Mouse (Mus musculus) neural tube, embryonic 14.5 days (tissue): Measurements from ENCODE around the gene Itpr3. TPM values are rescaled to one million over a fixed set of nuclear protein-coding genes. Genes with fewer than 3 reads are reported as not detected.
A peak's percentile ranks its signal among the peaks of the same experiment; 100 is the strongest.

Experiments
- ATAC-seq: fragments of 200-750 bp; cut with Nextera tagmentation; 2 replicates; pipeline ENCODE4 v1.8.0; 2017; ENCODE audit warnings: low read depth, mild to moderate bottlenecking, moderate TSS enrichment, moderate library complexity
- H3K27ac ChIP-seq: fragments of 300-500 bp; sonication (generic); 2 replicates; pipeline ENCODE4 v1.5.1; 2014; ENCODE audit warnings: low read depth, mild to moderate bottlenecking, control low read depth, low read length, moderate library complexity, mixed read lengths
- H3K27me3 ChIP-seq: fragments of 300-500 bp; sonication (generic); 2 replicates; pipeline ENCODE4 v1.6.1; 2014; ENCODE audit warnings: low read length; ENCODE audit not compliant: control insufficient read depth, insufficient read depth
- H3K36me3 ChIP-seq: fragments of 300-500 bp; sonication (generic); 2 replicates; pipeline ENCODE4 v1.6.1; 2014; ENCODE audit warnings: low read length, mixed read lengths; ENCODE audit not compliant: control insufficient read depth, insufficient read depth
- H3K4me1 ChIP-seq: fragments of 300-500 bp; sonication (generic); 2 replicates; pipeline ENCODE4 v1.6.1; 2014; ENCODE audit warnings: low read length; ENCODE audit not compliant: control insufficient read depth, insufficient read depth
- H3K4me2 ChIP-seq: fragments of 300-500 bp; sonication (generic); 2 replicates; pipeline ENCODE4 v1.6.1; 2014; ENCODE audit warnings: mild to moderate bottlenecking, low read depth, low read length, control low read depth
- H3K4me3 ChIP-seq: fragments of 300-500 bp; sonication (generic); 2 replicates; pipeline ENCODE4 v1.5.1; 2014; ENCODE audit warnings: low read depth, low read length, control low read depth, mixed read lengths
- H3K9ac ChIP-seq: fragments of 300-500 bp; sonication (generic); replicated peaks from 2 replicates; pipeline ENCODE4 v1.6.1; 2014; ENCODE audit warnings: low read depth, mild to moderate bottlenecking, control low read depth, low read length, mixed read lengths
- H3K9me3 ChIP-seq: fragments of 300-500 bp; sonication (generic); 2 replicates; pipeline ENCODE4 v1.6.1; 2016; ENCODE audit warnings: low read length; ENCODE audit not compliant: control insufficient read depth
- WGBS: fragments of 180-500 bp; shearing (Covaris S2); extraction: QIAGEN DNeasy Blood & Tissue Kit; methylation state at CpG from one replicate; pipeline ENCODE4 v1.1.7; 2014; 5-methylcytosine and 5-hydroxymethylcytosine counted together
- polyA plus RNA-seq: library from polyadenylated mRNA; unstranded; fragments of >200 nt; fragmentation: Nextera tagmentation; extraction: Ambion mirVana; gene quantifications from 2 replicates; pipeline ENCODE4 v1.2.1, GENCODE M21; 2014

The Itpr3 gene
- polyA plus RNA-seq, 1 experiment from 2014 or later = 0.50 TPM

DNA sequence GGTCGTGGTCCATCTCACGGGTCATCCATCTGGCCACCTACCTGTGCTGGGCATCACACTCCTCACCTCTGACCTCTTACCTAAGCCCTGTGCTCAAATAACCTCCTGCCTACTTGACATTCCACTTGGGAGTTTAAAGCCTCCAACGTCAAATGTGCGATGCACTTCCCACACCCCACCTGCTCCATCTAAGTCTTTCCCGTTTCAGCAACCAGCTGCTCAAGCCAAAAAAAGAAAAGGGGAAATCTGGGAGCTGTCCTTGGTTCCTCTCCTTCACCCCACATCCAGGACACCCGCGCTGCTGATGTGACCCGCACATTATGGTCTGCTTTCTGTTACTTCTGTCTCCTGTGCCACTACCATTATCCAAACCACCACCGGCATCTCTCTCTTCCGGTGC lies 75.1 kb downstream of the Itpr3 start:
- H3K4me2 ChIP-seq = no peak overlapping the region
- H3K4me1 ChIP-seq = peaks cover 28% of the 10 kb centered on the region

DNA sequence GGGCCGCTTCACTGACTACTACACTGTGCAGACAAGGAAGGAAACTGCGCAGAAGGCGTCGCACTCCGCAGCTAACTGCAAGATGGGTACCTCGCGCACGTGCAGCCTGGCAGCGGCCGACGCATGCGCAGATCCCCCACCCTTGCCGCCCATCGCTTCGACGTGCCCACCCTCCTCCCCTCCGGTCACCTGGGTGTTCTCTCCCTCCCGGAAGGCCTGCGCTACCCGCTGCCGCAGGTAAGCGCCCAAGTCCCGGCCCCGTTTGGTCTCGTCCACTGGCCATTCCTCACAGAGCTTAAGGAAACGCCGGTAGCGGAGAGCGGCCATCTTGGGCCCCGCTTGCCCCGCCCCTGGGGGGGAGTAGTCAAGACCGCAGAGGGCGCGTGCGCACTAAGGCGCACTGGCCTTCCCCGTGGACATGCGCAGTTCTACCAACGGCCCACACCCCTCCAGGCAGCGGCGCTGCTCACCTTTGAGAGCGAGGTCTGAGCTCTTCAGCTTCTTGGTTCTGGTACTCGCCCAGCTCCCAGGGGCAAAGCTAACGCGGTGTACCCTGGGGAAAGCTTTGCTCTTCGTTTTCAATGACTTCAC lies 76.5 kb downstream of the Itpr3 start, which contains the start of gene Uqcc2:
Gene Uqcc2, minus strand, starts transcription at position 366 of the 591 bp plus-strand sequence.
- peak; percentile 91 for ATAC-seq
- no peaks in the 10 kb centered on the region for H3K27me3 ChIP-seq
- H3K36me3 ChIP-seq = no peaks in the 10 kb centered on the region
- H3K4me2 ChIP-seq = peak within 1 kb of the TSS; percentile 53
- peak within 1 kb of the TSS; percentile 82 for H3K27ac ChIP-seq
- peak within 1 kb of the TSS; percentile 70 for H3K9ac ChIP-seq
- H3K4me1 ChIP-seq = peaks cover 25% of the 10 kb centered on the region
- no peaks in the 10 kb centered on the region for H3K9me3 ChIP-seq
- under 1% methylated on average over 46 of the region's 46 CpGs for WGBS
- H3K4me3 ChIP-seq = peak within 1 kb of the TSS; percentile 59

More for the DNA sequence above, 75.1 kb downstream of the Itpr3 start:
- WGBS = 88% methylated on average over 10 of the region's 10 CpGs
- ATAC-seq = no peak
- Histone ChIP-seq H3K9ac (no peak overlapping the region), H3K27me3 (no peaks in the 10 kb centered on the region), H3K27ac (no peak overlapping the region), H3K9me3 (no peaks in the 10 kb centered on the region), H3K36me3 (no peaks in the 10 kb centered on the region), H3K4me3 (no peak overlapping the region)

DNA sequence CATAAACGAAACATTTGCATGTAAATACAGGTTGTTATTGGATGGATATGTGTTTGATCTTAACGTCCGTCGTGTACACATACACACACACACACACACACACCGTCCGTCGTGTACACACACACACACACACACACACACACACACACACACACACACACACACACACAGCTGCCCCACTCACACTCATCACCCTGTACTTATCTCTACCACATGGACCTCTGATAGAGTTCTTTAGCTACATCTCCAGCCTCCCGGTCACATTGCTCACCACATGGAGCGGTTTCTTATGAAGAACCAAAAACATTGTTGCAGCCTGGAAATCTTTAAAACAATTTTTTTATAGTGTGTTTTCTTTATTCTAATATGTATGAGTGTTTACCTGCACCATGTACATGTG lies 77.1 kb downstream of the Itpr3 start:
- Histone ChIP-seq H3K4me3 (peak overlapping the region; percentile 59), H3K36me3 (no peaks in the 10 kb centered on the region), H3K4me2 (peak overlapping the region; percentile 53), H3K4me1 (peaks cover 29% of the 10 kb centered on the region), H3K27me3 (no peaks in the 10 kb centered on the region), H3K9me3 (no peaks in the 10 kb centered on the region), H3K9ac (peak overlapping the region; percentile 70; the same call in 1 of the 2 replicates), H3K27ac (peak overlapping the region; percentile 22; the same call in 1 of the 2 replicates)
- peak; percentile 13 for ATAC-seq
- 26% methylated on average over 9 of the region's 9 CpGs for WGBS

DNA sequence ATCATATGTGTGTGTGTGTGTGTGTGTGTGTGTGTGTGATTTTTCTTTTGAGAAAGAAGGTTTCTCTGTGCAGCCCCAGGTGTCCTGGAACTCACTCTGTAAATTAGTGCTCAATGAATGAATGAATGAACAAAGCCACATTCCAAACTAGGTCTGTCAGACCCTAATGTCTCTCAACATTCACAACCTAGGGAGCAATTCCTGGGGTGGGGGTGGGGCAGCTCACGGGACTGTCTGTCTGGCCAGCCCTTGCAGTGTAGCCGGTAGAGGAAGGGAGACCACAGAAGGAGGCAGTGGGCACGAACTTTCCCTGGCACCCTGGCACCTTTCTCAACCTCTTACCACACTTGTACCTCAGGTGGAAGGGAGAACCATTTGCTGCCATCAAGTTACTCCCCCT lies 77.6 kb downstream of the Itpr3 start:
- ATAC-seq = no peak
- WGBS = 23% methylated on average over 3 of the region's 3 CpGs
- H3K9ac ChIP-seq = no peak overlapping the region
- no peaks in the 10 kb centered on the region for H3K27me3 ChIP-seq
- no peaks in the 10 kb centered on the region for H3K9me3 ChIP-seq
- no peak overlapping the region for H3K27ac ChIP-seq
- H3K36me3 ChIP-seq = no peaks in the 10 kb centered on the region
- peaks cover 32% of the 10 kb centered on the region for H3K4me1 ChIP-seq
- no peak overlapping the region for H3K4me3 ChIP-seq
- H3K4me2 ChIP-seq = 0 out of 2 replicates have a peak overlapping the region, but pooled peaks have one; percentile 11

DNA sequence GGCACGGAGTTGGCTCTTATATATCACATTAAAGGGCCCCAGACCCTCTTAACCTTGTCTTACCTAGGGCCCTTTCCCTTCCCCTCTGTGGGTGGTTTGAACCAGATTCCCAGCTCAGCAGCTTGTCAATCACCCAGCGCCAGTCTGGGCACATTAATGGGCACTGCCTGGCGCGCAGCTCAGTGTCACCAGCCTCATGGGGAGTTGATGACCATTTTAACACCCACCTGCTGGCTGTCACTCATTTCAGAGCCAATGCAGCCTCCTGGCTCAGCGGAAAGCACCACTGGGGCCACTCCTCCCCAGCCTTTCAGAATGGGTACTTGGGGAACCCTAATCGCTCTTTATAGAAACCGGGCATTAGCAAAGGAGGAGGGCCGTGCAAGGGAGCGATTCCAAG lies 81.3 kb downstream of the Itpr3 start:
- ATAC-seq = no peak
- no peak overlapping the region for H3K9ac ChIP-seq
- H3K9me3 ChIP-seq = no peaks in the 10 kb centered on the region
- no peak overlapping the region for H3K4me2 ChIP-seq
- 37% methylated on average over 9 of the region's 9 CpGs for WGBS
- H3K4me1 ChIP-seq = peaks cover 27% of the 10 kb centered on the region
- no peaks in the 10 kb centered on the region for H3K36me3 ChIP-seq
- no peak overlapping the region for H3K4me3 ChIP-seq
- no peak overlapping the region for H3K27ac ChIP-seq
- no peaks in the 10 kb centered on the region for H3K27me3 ChIP-seq

DNA sequence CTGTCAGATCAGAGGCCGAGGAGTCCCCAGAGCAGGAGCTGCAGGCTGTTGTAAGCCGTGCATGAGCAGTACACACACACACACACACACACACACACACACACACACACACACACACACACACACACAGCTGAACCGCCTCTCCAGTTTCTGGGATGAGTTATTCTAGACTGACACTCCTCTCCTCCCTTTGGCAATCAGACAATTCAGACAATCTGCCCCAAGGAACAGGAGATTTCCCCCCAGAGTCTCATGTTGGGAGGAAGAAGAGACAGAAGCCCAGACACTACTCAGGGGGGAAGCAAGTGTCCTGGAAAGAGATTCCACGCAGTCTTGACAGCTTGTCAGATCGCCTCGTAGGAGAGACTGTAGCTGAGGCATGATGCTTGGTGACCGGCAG lies 82.2 kb downstream of the Itpr3 start:
- Histone ChIP-seq H3K9me3 (no peaks in the 10 kb centered on the region), H3K9ac (no peak overlapping the region), H3K4me2 (no peak overlapping the region), H3K27ac (no peak overlapping the region; the same call in 1 of the 2 replicates), H3K4me3 (no peak overlapping the region), H3K36me3 (no peaks in the 10 kb centered on the region), H3K27me3 (no peaks in the 10 kb centered on the region), H3K4me1 (peaks cover 27% of the 10 kb centered on the region)
- ATAC-seq = no peak
- whole genome bisulfite sequencing = 24% methylated on average over 7 of the region's 7 CpGs

DNA sequence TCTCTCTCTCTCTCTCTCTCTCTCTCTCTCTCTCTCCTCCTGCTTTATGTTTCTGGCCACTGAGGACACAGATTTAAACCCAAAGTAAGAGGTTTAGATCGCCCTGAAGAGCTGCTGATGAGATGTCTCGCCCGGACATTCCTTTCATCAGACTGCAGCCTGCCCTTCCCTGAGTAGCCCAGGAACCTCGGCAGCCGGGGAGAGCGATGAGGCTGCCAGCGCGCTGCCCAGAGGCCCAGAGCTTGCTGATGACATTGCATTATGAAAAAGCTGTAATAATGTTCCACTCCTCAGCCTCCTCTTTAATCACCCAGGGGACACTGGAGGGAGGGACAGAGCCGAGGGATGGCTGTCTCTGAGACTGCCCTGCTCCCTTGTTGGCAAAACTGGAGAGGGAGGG lies 83.2 kb downstream of the Itpr3 start:
- no peak for ATAC-seq
- no peak overlapping the region for H3K9ac ChIP-seq
- no peak overlapping the region for H3K27ac ChIP-seq
- H3K36me3 ChIP-seq = no peaks in the 10 kb centered on the region
- WGBS = 36% methylated on average over 9 of the region's 9 CpGs
- H3K4me2 ChIP-seq = no peak overlapping the region
- peaks cover 27% of the 10 kb centered on the region for H3K4me1 ChIP-seq
- H3K9me3 ChIP-seq = no peaks in the 10 kb centered on the region
- no peaks in the 10 kb centered on the region for H3K27me3 ChIP-seq
- no peak overlapping the region for H3K4me3 ChIP-seq

DNA sequence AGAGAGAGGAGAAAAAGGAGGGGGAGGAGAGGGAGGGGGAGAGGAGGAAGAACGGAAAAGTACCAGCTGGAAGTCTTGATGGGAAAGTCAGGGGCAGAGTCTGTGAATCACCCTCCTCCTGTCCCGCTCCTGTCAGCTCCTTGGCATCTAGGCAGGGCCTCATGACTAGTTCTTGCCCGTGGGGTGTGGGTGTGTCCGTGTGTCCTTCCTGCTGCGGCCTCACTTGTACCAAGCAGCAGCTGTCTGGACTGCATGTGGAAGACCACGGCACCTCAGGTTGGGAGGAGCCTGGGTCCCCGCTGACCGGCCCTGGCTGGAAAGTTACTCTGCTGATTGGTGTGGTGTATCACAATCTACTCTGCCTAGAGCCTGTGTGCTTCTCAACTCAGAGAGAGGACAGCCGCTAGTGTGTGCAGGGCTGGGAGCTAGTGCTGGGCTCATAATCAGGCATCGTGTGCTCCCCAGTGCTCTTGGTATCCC lies 84.9 kb downstream of the Itpr3 start:
- WGBS = 54% methylated on average over 10 of the region's 10 CpGs
- Histone ChIP-seq H3K36me3 (no peaks in the 10 kb centered on the region), H3K4me1 (peaks cover 37% of the 10 kb centered on the region), H3K9me3 (no peaks in the 10 kb centered on the region), H3K4me2 (no peak overlapping the region), H3K27ac (no peak overlapping the region), H3K4me3 (no peak overlapping the region), H3K9ac (no peak overlapping the region), H3K27me3 (no peaks in the 10 kb centered on the region)
- no peak for ATAC-seq

DNA sequence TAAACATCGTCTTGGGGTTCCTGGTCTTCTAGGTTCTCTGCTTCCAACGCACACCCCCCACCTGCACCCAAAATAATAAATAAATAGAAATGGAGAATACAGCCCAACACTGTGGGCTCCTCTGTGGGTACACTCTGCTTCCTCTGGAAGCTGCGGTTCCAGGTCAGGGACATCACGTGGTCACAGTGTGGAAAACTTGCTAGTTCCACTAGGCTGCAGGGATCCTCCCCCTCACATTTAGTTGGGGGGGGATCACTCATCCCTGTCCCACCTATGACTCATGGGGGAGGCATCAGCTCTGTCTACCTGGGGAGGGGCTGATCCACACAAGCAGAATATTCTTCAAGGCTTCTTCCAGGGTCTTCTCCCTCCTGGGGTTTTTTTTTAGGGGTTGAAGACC lies 87.0 kb downstream of the Itpr3 start:
- no peaks in the 10 kb centered on the region for H3K36me3 ChIP-seq
- WGBS = 76% methylated on average over 4 of the region's 4 CpGs
- H3K4me3 ChIP-seq = no peak overlapping the region
- H3K9me3 ChIP-seq = no peaks in the 10 kb centered on the region
- H3K4me1 ChIP-seq = peaks cover 39% of the 10 kb centered on the region
- ATAC-seq = no peak
- no peak overlapping the region for H3K27ac ChIP-seq
- no peak overlapping the region for H3K4me2 ChIP-seq
- no peak overlapping the region for H3K9ac ChIP-seq
- H3K27me3 ChIP-seq = no peaks in the 10 kb centered on the region
